Mouse (Mus musculus) stomach, embryonic 16.5 days (tissue): ENCODE measurements around the gene Neurl1b. TPM values are rescaled to one million over a fixed set of nuclear protein-coding genes. Genes with fewer than 3 reads are reported as not detected.
A peak's percentile ranks its signal among the peaks of the same experiment; 100 is the strongest.

Source experiments
- ATAC-seq: fragments of 200-750 bp; cut with Nextera tagmentation; 2 replicates; pipeline ENCODE4 v1.8.0; 2017; ENCODE audit warnings: moderate number of reproducible peaks, moderate TSS enrichment; ENCODE audit not compliant: insufficient read depth, low FRiP score
- H3K27ac ChIP-seq: fragments of 300-500 bp; sonication (generic); 2 replicates; pipeline ENCODE4 v1.5.1; 2014; ENCODE audit warnings: low read length
- H3K27me3 ChIP-seq: fragments of 300-500 bp; sonication (generic); 2 replicates; pipeline ENCODE4 v1.6.1; 2014; ENCODE audit warnings: low read length, control low read depth, mixed read lengths; ENCODE audit not compliant: control insufficient read depth, insufficient read depth
- H3K36me3 ChIP-seq: fragments of 300-500 bp; sonication (generic); 2 replicates; pipeline ENCODE4 v1.6.1; 2014; ENCODE audit warnings: low read length; ENCODE audit not compliant: control insufficient read depth, insufficient read depth
- H3K4me1 ChIP-seq: fragments of 300-500 bp; sonication (generic); 2 replicates; pipeline ENCODE4 v1.6.1; 2014; ENCODE audit warnings: low read length, control low read depth, mixed read lengths; ENCODE audit not compliant: control insufficient read depth, insufficient read depth
- H3K4me2 ChIP-seq: fragments of 300-500 bp; sonication (generic); 2 replicates; pipeline ENCODE4 v1.6.1; 2014; ENCODE audit warnings: low read depth, low read length, mixed read lengths
- H3K4me3 ChIP-seq: fragments of 300-500 bp; sonication (generic); replicated peaks from 2 replicates; pipeline ENCODE4 v1.5.1; 2014; ENCODE audit warnings: mild to moderate bottlenecking, low read length
- H3K9ac ChIP-seq: fragments of 300-500 bp; sonication (generic); 2 replicates; pipeline ENCODE4 v1.6.1; 2014; ENCODE audit warnings: low read length
- H3K9me3 ChIP-seq: fragments of 300-500 bp; sonication (generic); replicated peaks from 2 replicates; pipeline ENCODE4 v1.6.1; 2016; ENCODE audit warnings: low read length, control low read depth; ENCODE audit not compliant: control insufficient read depth
- WGBS: fragments of 180-500 bp; shearing (Covaris S2); extraction: QIAGEN DNeasy Blood & Tissue Kit; methylation state at CpG from one replicate; pipeline ENCODE4 v1.1.7; 2014; 5-methylcytosine and 5-hydroxymethylcytosine counted together
- polyA plus RNA-seq: library from polyadenylated mRNA; unstranded; fragments of >200 nt; fragmentation: Nextera tagmentation; extraction: Ambion mirVana; gene quantifications from 2 replicates; pipeline ENCODE4 v1.2.1, GENCODE M21; 2015

Neurl1b gene
- polyA plus RNA-seq, 1 experiment from 2014 or later, result 2.9 TPM

DNA sequence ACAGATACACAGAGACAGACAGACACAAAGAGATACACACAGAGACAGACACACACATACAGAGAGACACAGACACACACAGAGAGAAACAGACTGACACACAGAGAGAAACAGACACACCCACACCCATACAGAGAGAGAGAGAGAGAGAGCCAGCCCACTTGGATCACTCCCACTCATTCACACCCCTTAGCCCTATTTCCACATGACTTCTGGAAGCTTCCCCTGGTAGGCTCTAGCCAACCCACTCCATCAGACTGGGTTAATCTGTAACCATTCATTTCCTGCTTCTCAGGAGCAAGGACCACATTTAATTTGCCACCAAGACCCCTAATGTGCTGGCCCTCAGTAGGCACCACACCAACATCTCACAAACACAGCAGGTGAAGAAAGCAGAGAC, 42.9 kb downstream of the Neurl1b start:
- Histone ChIP-seq H3K9me3 (no peaks in the 10 kb centered on the region), H3K27me3 (no peaks in the 10 kb centered on the region), H3K4me1 (no peaks in the 10 kb centered on the region), H3K9ac (no peak overlapping the region), H3K27ac (no peak overlapping the region), H3K36me3 (no peaks in the 10 kb centered on the region), H3K4me2 (no peak overlapping the region), H3K4me3 (no peak overlapping the region)
- peak; percentile 46; the same call in 1 of the 2 replicates for ATAC-seq

- Histone ChIP-seq H3K4me3 (no peak overlapping the region), H3K4me2 (no peak overlapping the region), H3K9me3 (no peaks in the 10 kb centered on the region), H3K9ac (no peak overlapping the region), H3K27ac (no peak overlapping the region), H3K27me3 (no peaks in the 10 kb centered on the region), H3K4me1 (no peaks in the 10 kb centered on the region), H3K36me3 (no peaks in the 10 kb centered on the region)
- WGBS, result 58% methylated on average over 7 of the region's 7 CpGs
- no peak for ATAC-seq
Measured at GRCm38 (mm10) chr17:26458049-26458448, 43.4 kb downstream of the Neurl1b start.

GRCm38 (mm10) chr17:26462634-26463170, 48.1 kb downstream of the Neurl1b start:
- no peak overlapping the region for H3K9ac ChIP-seq
- H3K9me3 ChIP-seq, result no peaks in the 10 kb centered on the region
- H3K4me2 ChIP-seq, result no peak overlapping the region
- 0 out of 2 replicates have a peak, but pooled peaks cover 3% of the 10 kb centered on the region for H3K4me1 ChIP-seq
- WGBS, result 24% methylated on average over 12 of the region's 12 CpGs
- H3K27ac ChIP-seq, result no peak overlapping the region
- no peak overlapping the region for H3K4me3 ChIP-seq
- ATAC-seq, result no peak
- no peaks in the 10 kb centered on the region for H3K36me3 ChIP-seq
- no peaks in the 10 kb centered on the region for H3K27me3 ChIP-seq

DNA sequence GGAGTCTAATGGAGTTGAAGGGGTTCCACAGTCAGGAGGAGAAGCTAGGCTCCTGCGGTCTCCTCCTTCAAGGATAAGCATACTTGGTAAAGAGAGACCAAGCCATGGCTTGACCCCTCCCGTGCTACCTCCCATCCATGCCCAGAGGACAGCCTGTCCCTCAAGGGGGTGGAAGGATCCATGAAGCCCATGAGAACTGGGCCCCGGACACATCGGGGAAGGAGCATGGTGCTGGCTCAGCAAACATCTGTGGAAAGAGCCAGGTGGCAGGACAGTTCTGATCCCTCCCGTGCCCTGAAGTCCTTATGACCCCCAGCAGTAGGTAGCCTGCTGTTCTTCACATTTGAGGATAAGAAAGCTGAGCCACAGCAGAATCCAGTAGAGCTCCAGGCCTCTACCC, 48.8 kb downstream of the Neurl1b start:
- Histone ChIP-seq H3K9ac (no peak overlapping the region), H3K27ac (no peak overlapping the region), H3K4me3 (no peak overlapping the region), H3K4me1 (0 out of 2 replicates have a peak, but pooled peaks cover 3% of the 10 kb centered on the region), H3K36me3 (no peaks in the 10 kb centered on the region), H3K4me2 (no peak overlapping the region), H3K27me3 (no peaks in the 10 kb centered on the region), H3K9me3 (no peaks in the 10 kb centered on the region)
- ATAC-seq, result no peak
- 90% methylated on average over 5 of the region's 5 CpGs for WGBS

GRCm38 (mm10) chr17:26463984-26464383, 49.4 kb downstream of the Neurl1b start:
- no peak overlapping the region for H3K27ac ChIP-seq
- 0 out of 2 replicates have a peak, but pooled peaks cover 3% of the 10 kb centered on the region for H3K4me1 ChIP-seq
- 27% methylated on average over 4 of the region's 4 CpGs for WGBS
- no peak overlapping the region for H3K4me3 ChIP-seq
- no peaks in the 10 kb centered on the region for H3K36me3 ChIP-seq
- H3K27me3 ChIP-seq, result no peaks in the 10 kb centered on the region
- no peak overlapping the region for H3K4me2 ChIP-seq
- no peaks in the 10 kb centered on the region for H3K9me3 ChIP-seq
- H3K9ac ChIP-seq, result no peak overlapping the region
- ATAC-seq, result no peak

DNA sequence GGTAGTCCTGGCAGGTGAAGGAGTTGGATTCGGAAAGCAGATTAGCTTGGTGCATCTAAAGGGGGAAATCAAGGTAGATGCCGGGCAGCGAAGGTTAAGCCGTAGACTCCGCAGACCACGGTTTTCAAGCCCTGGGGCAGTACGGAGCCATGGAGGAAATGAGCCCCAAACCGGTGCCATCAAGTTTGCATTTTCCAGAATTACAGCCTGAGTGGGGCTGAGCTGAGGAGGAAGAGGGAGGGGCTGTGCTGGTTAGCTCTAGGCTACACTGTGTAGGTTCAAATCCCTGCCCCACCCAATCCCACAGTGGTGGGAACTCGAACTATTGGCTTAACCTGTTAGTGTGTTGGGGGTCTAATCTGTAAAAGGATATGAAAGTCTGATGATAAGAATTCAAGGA, 49.9 kb downstream of the Neurl1b start:
- Histone ChIP-seq H3K9ac (no peak overlapping the region), H3K27ac (peak overlapping the region; percentile 40; the same call in 1 of the 2 replicates)
- ATAC-seq, result no peak

DNA sequence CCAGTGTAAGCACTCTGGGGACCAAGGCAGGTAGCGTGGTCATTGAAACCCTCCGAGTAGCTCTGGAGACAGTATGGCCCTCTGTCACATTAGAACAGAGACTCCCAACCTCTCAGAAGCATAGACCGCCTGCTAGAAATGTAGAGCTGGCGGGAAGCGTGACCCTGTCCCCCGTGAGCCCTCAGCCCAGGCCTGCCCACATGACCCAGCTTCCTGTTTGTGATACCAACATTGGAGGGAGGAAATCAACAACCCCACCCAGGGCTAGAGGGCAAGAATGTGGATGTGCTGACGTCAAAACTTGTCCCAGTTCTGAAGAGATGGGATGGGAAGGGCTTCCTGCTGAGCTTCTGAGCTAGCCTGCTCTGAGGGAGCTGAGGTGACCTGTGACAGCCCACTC, 50.3 kb downstream of the Neurl1b start:
- Histone ChIP-seq H3K9ac (no peak overlapping the region), H3K27me3 (no peaks in the 10 kb centered on the region), H3K9me3 (no peaks in the 10 kb centered on the region), H3K36me3 (no peaks in the 10 kb centered on the region), H3K4me1 (0 out of 2 replicates have a peak, but pooled peaks cover 3% of the 10 kb centered on the region), H3K4me2 (no peak overlapping the region), H3K27ac (peak overlapping the region; percentile 40; the same call in 1 of the 2 replicates), H3K4me3 (no peak overlapping the region)
- ATAC-seq, result peak; percentile 22; the same call in 1 of the 2 replicates
- 60% methylated on average over 7 of the region's 7 CpGs for WGBS

More for the DNA sequence above, 49.9 kb downstream of the Neurl1b start:
- Histone ChIP-seq H3K4me1 (0 out of 2 replicates have a peak, but pooled peaks cover 3% of the 10 kb centered on the region), H3K4me2 (no peak overlapping the region), H3K36me3 (no peaks in the 10 kb centered on the region), H3K9me3 (no peaks in the 10 kb centered on the region), H3K4me3 (no peak overlapping the region), H3K27me3 (no peaks in the 10 kb centered on the region)
- 79% methylated on average over 9 of the region's 9 CpGs for WGBS

DNA sequence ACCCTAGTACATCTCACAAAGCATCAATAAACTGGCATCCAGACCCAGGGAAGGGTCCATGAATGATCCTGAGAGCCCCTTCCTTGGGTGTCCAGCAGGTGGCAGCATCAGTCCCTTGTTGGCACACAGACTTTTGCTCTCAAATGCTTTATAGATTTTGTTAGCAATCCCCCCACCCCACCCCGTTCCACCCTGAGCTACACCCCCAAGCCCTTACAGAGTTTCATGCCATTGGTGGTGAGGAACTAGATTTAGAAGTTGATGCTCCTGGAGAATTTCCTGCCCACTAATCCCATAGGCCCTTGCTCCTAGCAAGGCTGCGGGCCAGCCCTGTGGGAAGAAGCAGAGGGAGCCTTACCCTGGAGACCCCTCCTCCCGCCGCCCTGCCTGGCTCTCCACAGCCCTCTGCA, 52.1 kb downstream of the Neurl1b start:
- no peak overlapping the region for H3K4me3 ChIP-seq
- H3K9me3 ChIP-seq, result no peaks in the 10 kb centered on the region
- WGBS, result 7% methylated on average over 4 of the region's 4 CpGs
- no peaks in the 10 kb centered on the region for H3K36me3 ChIP-seq
- H3K27ac ChIP-seq, result peak overlapping the region; percentile 52; the same call in 1 of the 2 replicates
- ATAC-seq, result peak; percentile 56; the same call in 1 of the 2 replicates
- 0 out of 2 replicates have a peak, but pooled peaks cover 3% of the 10 kb centered on the region for H3K4me1 ChIP-seq
- peak overlapping the region; percentile 37; the same call in 1 of the 2 replicates for H3K9ac ChIP-seq
- no peaks in the 10 kb centered on the region for H3K27me3 ChIP-seq
- H3K4me2 ChIP-seq, result peak overlapping the region; percentile 27; the same call in 1 of the 2 replicates

- no peaks in the 10 kb centered on the region for H3K9me3 ChIP-seq
- H3K4me3 ChIP-seq, result no peak overlapping the region
- H3K4me1 ChIP-seq, result 0 out of 2 replicates have a peak, but pooled peaks cover 3% of the 10 kb centered on the region
- H3K27me3 ChIP-seq, result no peaks in the 10 kb centered on the region
- H3K36me3 ChIP-seq, result no peaks in the 10 kb centered on the region
- 76% methylated on average over 4 of the region's 4 CpGs for WGBS
- no peak overlapping the region for H3K27ac ChIP-seq
- no peak overlapping the region for H3K9ac ChIP-seq
- H3K4me2 ChIP-seq, result no peak overlapping the region
- no peak for ATAC-seq
Measured at GRCm38 (mm10) chr17:26467619-26468018, 53.0 kb downstream of the Neurl1b start.
